Mouse (Mus musculus) bone marrow macrophage, adult 2 months (primary cell): ENCODE measurements around the gene Gm49395.

ENCODE experiments used
- CTCF ChIP-seq: IDR thresholded peaks from 2 replicates; pipeline ENCODE4 v1.5.1; 2012; ENCODE audit warnings: low read depth, mild to moderate bottlenecking, low read length, moderate library complexity
- POLR2A ChIP-seq: IDR thresholded peaks from 2 replicates; pipeline ENCODE4 v1.6.1; 2012; ENCODE audit warnings: mild to moderate bottlenecking, low read depth, low read length, borderline replicate concordance

DNA sequence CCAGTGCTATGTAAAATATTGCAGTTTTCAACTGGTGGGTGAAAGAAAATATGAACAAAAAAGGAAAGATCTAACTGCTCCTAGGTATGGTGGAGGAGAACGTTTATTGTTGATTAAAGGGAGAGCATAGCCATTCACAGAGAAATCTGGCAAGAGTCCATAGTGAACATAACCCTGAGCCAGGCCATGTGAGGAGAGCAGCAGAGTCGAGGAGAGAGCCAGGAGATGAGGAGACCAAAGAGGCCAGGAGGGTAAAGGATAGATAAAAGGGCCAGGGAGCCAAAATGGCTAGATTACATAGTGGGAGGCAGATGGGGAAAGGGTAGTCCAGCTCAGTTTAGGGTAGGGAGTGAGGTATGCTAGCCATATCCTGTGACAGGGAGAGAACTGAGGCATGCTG, 5.5 kb downstream of the Gm49395 start:
- TF ChIP-seq CTCF (no peak), POLR2A (no peak)
